Mouse (Mus musculus) midbrain, embryonic 10.5 days (tissue): Measurements from ENCODE around the gene Traf3. TPM values are rescaled to one million over a fixed set of nuclear protein-coding genes. Genes with fewer than 3 reads are reported as not detected.

Experiments used
- DNase-seq: peaks from one replicate; pipeline ENCODE4 v3.0.0-alpha.2; 2017; ENCODE audit warnings: low spot score
- H3K27ac ChIP-seq: fragments of 300-500 bp; sonication (generic); replicated peaks from 2 replicates; pipeline ENCODE4 v1.5.1; 2016; ENCODE audit warnings: mild to moderate bottlenecking
- H3K27me3 ChIP-seq: fragments of 300-500 bp; sonication (generic); 2 replicates; pipeline ENCODE4 v1.6.1; 2016; ENCODE audit warnings: low read depth, mild to moderate bottlenecking; ENCODE audit not compliant: poor library complexity, severe bottlenecking
- H3K36me3 ChIP-seq: fragments of 300-500 bp; sonication (generic); 2 replicates; pipeline ENCODE4 v1.6.1; 2016; ENCODE audit warnings: mild to moderate bottlenecking, moderate library complexity
- H3K4me1 ChIP-seq: fragments of 300-500 bp; sonication (generic); 2 replicates; pipeline ENCODE4 v1.6.1; 2016
- H3K4me3 ChIP-seq: fragments of 300-500 bp; sonication (generic); 2 replicates; pipeline ENCODE4 v1.5.1; 2016; ENCODE audit warnings: mild to moderate bottlenecking, moderate library complexity
- H3K9me3 ChIP-seq: fragments of 300-500 bp; sonication (generic); replicated peaks from 2 replicates; pipeline ENCODE4 v1.6.1; 2016; ENCODE audit warnings: mild to moderate bottlenecking
- WGBS: fragments of 180-500 bp; shearing (Covaris S2); methylation state at CpG from one replicate; pipeline ENCODE4 v1.1.7; 2016; 5-methylcytosine and 5-hydroxymethylcytosine counted together
- polyA plus RNA-seq: library from polyadenylated mRNA; unstranded; fragments of >200 nt; fragmentation: Nextera tagmentation; extraction: Ambion mirVana; gene quantifications from 2 replicates; pipeline ENCODE4 v1.2.1, GENCODE M21; 2016

The Traf3 gene
- polyA plus RNA-seq, 1 experiment from 2014 or later = 11.5 TPM

- peaks cover 76% of the 10 kb centered on the region for H3K36me3 ChIP-seq
- H3K9me3 ChIP-seq = no peaks in the 10 kb centered on the region
- WGBS = 59% methylated on average over 3 of the region's 3 CpGs
- no peaks in the 10 kb centered on the region for H3K4me1 ChIP-seq
- no peak overlapping the region for H3K4me3 ChIP-seq
- H3K27ac ChIP-seq = no peak overlapping the region
- no peaks in the 10 kb centered on the region for H3K27me3 ChIP-seq
- DNase-seq = no peak
Measured at GRCm38 (mm10) chr12:111249095-111249494, 82.9 kb downstream of the Traf3 start.

- DNase-seq = no peak
- WGBS = 85% methylated on average over 8 of the region's 8 CpGs
- Histone ChIP-seq H3K36me3 (peaks cover 67% of the 10 kb centered on the region), H3K27ac (no peak overlapping the region), H3K27me3 (no peaks in the 10 kb centered on the region), H3K4me3 (no peak overlapping the region), H3K9me3 (no peaks in the 10 kb centered on the region), H3K4me1 (no peaks in the 10 kb centered on the region)
Measured at GRCm38 (mm10) chr12:111250116-111250515, 83.9 kb downstream of the Traf3 start.

- Histone ChIP-seq H3K4me3 (no peak overlapping the region), H3K9me3 (no peaks in the 10 kb centered on the region), H3K27ac (no peak overlapping the region), H3K4me1 (no peaks in the 10 kb centered on the region), H3K36me3 (peaks cover 67% of the 10 kb centered on the region), H3K27me3 (no peaks in the 10 kb centered on the region)
- 78% methylated on average over 9 of the region's 9 CpGs for WGBS
- no peak for DNase-seq
Measured at GRCm38 (mm10) chr12:111251227-111251626, 85.1 kb downstream of the Traf3 start.

- Histone ChIP-seq H3K9me3 (no peaks in the 10 kb centered on the region), H3K4me1 (peaks cover 30% of the 10 kb centered on the region), H3K36me3 (peaks cover 65% of the 10 kb centered on the region), H3K4me3 (no peak overlapping the region), H3K27ac (no peak overlapping the region), H3K27me3 (no peaks in the 10 kb centered on the region)
- no peak for DNase-seq
- 96% methylated on average over 16 of the region's 16 CpGs for WGBS
Measured at GRCm38 (mm10) chr12:111263650-111264049, 97.5 kb downstream of the Traf3 start.

- DNase-seq = no peak
- WGBS = 65% methylated on average over 5 of the region's 5 CpGs
- Histone ChIP-seq H3K27ac (no peak overlapping the region), H3K4me1 (peaks cover 30% of the 10 kb centered on the region), H3K9me3 (no peaks in the 10 kb centered on the region), H3K27me3 (peaks cover 13% of the 10 kb centered on the region), H3K4me3 (no peak overlapping the region), H3K36me3 (peaks cover 51% of the 10 kb centered on the region)
Measured at GRCm38 (mm10) chr12:111265212-111265611, 99.0 kb downstream of the Traf3 start.

GRCm38 (mm10) chr12:111266592-111266991 lies 100.4 kb downstream of the Traf3 start:
- Histone ChIP-seq H3K36me3 (peaks cover 37% of the 10 kb centered on the region), H3K4me3 (no peak overlapping the region), H3K27ac (no peak overlapping the region), H3K4me1 (peaks cover 42% of the 10 kb centered on the region), H3K9me3 (no peaks in the 10 kb centered on the region), H3K27me3 (peaks cover 26% of the 10 kb centered on the region)
- 78% methylated on average over 12 of the region's 12 CpGs for WGBS
- DNase-seq = no peak

- WGBS = 66% methylated on average over 4 of the region's 4 CpGs
- Histone ChIP-seq H3K4me1 (peaks cover 46% of the 10 kb centered on the region), H3K27me3 (peaks cover 39% of the 10 kb centered on the region), H3K4me3 (no peak overlapping the region), H3K27ac (peak overlapping the region; percentile 47), H3K9me3 (no peaks in the 10 kb centered on the region), H3K36me3 (peaks cover 26% of the 10 kb centered on the region)
- no peak for DNase-seq
Measured at GRCm38 (mm10) chr12:111267673-111268325, 101.6 kb downstream of the Traf3 start.

- Histone ChIP-seq H3K36me3 (0 out of 2 replicates have a peak, but pooled peaks cover 4% of the 10 kb centered on the region), H3K4me1 (peaks cover 57% of the 10 kb centered on the region)
Measured at GRCm38 (mm10) chr12:111270629-111271277, 104.6 kb downstream of the Traf3 start, which contains the start of gene Amn. Gene Amn (plus strand): TSS chr12:111271095.

GRCm38 (mm10) chr12:111271406-111271805 lies 105.2 kb downstream of the Traf3 start:
- WGBS = 9% methylated on average over 27 of the region's 28 CpGs
- peaks cover 51% of the 10 kb centered on the region for H3K4me1 ChIP-seq
- peak overlapping the region; percentile 1; the same call in 1 of the 2 replicates for H3K4me3 ChIP-seq
- no peak for DNase-seq
- 0 out of 2 replicates have a peak, but pooled peaks cover 4% of the 10 kb centered on the region for H3K36me3 ChIP-seq
- no peaks in the 10 kb centered on the region for H3K9me3 ChIP-seq
- peaks cover 75% of the 10 kb centered on the region for H3K27me3 ChIP-seq
- no peak overlapping the region for H3K27ac ChIP-seq

More at GRCm38 (mm10) chr12:111270629-111271277, 104.6 kb downstream of the Traf3 start, which contains the start of gene Amn:
- peaks cover 68% of the 10 kb centered on the region for H3K27me3 ChIP-seq
- no peak for DNase-seq
- WGBS = 39% methylated on average over 25 of the region's 25 CpGs
- H3K27ac ChIP-seq = no peak within 1 kb of the TSS
- peak within 1 kb of the TSS; percentile 1; the same call in 1 of the 2 replicates for H3K4me3 ChIP-seq
- H3K9me3 ChIP-seq = no peaks in the 10 kb centered on the region

- H3K27me3 ChIP-seq = peaks cover 80% of the 10 kb centered on the region
- H3K27ac ChIP-seq = no peak overlapping the region
- 0 out of 2 replicates have a peak overlapping the region, but pooled peaks have one; percentile 1 for H3K4me3 ChIP-seq
- H3K36me3 ChIP-seq = 0 out of 2 replicates have a peak, but pooled peaks cover 4% of the 10 kb centered on the region
- WGBS = 20% methylated on average over 8 of the region's 8 CpGs
- H3K4me1 ChIP-seq = peaks cover 49% of the 10 kb centered on the region
- H3K9me3 ChIP-seq = no peaks in the 10 kb centered on the region
- no peak for DNase-seq
Measured at GRCm38 (mm10) chr12:111271966-111272365, 105.8 kb downstream of the Traf3 start.

GRCm38 (mm10) chr12:111272420-111272819 lies 106.2 kb downstream of the Traf3 start:
- peaks cover 85% of the 10 kb centered on the region for H3K27me3 ChIP-seq
- no peaks in the 10 kb centered on the region for H3K9me3 ChIP-seq
- peaks cover 46% of the 10 kb centered on the region for H3K4me1 ChIP-seq
- peak; percentile 85 for DNase-seq
- 0 out of 2 replicates have a peak, but pooled peaks cover under 1% of the 10 kb centered on the region for H3K36me3 ChIP-seq
- H3K27ac ChIP-seq = no peak overlapping the region
- H3K4me3 ChIP-seq = no peak overlapping the region
- WGBS = 18% methylated on average over 12 of the region's 12 CpGs

GRCm38 (mm10) chr12:111274006-111274405 lies 107.8 kb downstream of the Traf3 start:
- Histone ChIP-seq H3K4me1 (peaks cover 36% of the 10 kb centered on the region), H3K4me3 (peak overlapping the region; percentile 53), H3K27me3 (peaks cover 88% of the 10 kb centered on the region), H3K36me3 (no peaks in the 10 kb centered on the region), H3K9me3 (0 out of 2 replicates have a peak, but pooled peaks cover 4% of the 10 kb centered on the region), H3K27ac (no peak overlapping the region)
- WGBS = 3% methylated on average over 28 of the region's 28 CpGs
- DNase-seq = peak; percentile 36
